Mouse (Mus musculus): ENCODE measurements around the gene Fndc3b.

Fndc3b gene

GRCm38 (mm10) chr3:27466297-27466901 is 244.7 kb downstream of the Fndc3b start:
- no peak for DNase-seq (ENCODE audit: low spot score in 2 of 2)

GRCm38 (mm10) chr3:27463373-27463772 is 247.7 kb downstream of the Fndc3b start:
- no peak for DNase-seq (ENCODE audit: low spot score in 2 of 2)

- DNase-seq (ENCODE audit: low spot score in 2 of 2), result no peak
Measured at GRCm38 (mm10) chr3:27462934-27463333, 248.2 kb downstream of the Fndc3b start.

- no peak for DNase-seq (ENCODE audit: low spot score in 2 of 2)
Measured at GRCm38 (mm10) chr3:27462316-27462902, 248.7 kb downstream of the Fndc3b start.

GRCm38 (mm10) chr3:27461861-27462260 is 249.2 kb downstream of the Fndc3b start:
- DNase-seq (ENCODE audit: low spot score in 2 of 2), result no peak

GRCm38 (mm10) chr3:27461037-27461436 is 250.1 kb downstream of the Fndc3b start:
- peak; percentile 35 to 46 for DNase-seq (ENCODE audit: low spot score in 2 of 2)

- DNase-seq (ENCODE audit: low spot score in 2 of 2), result no peak
Measured at GRCm38 (mm10) chr3:27458416-27458815, 252.7 kb downstream of the Fndc3b start.

- no peak for DNase-seq (ENCODE audit: low spot score in 2 of 2)
Measured at GRCm38 (mm10) chr3:27456514-27456913, 254.6 kb downstream of the Fndc3b start.

GRCm38 (mm10) chr3:27454402-27455195 is 256.5 kb downstream of the Fndc3b start:
- DNase-seq (ENCODE audit: low spot score in 2 of 2), result no peak

GRCm38 (mm10) chr3:27453453-27454098 is 257.5 kb downstream of the Fndc3b start:
- no peak for DNase-seq (ENCODE audit: low spot score in 2 of 2)

- DNase-seq (ENCODE audit: low spot score in 2 of 2), result no peak
Measured at GRCm38 (mm10) chr3:27449447-27449846, 261.7 kb downstream of the Fndc3b start.

GRCm38 (mm10) chr3:27448367-27448766 is 262.7 kb downstream of the Fndc3b start:
- DNase-seq (ENCODE audit: low spot score in 2 of 2), result no peak

GRCm38 (mm10) chr3:27439704-27440103 is 271.4 kb downstream of the Fndc3b start:
- DNase-seq (ENCODE audit: low spot score in 2 of 2), result no peak

- no peak for DNase-seq (ENCODE audit: low spot score in 2 of 2)
Measured at GRCm38 (mm10) chr3:27435096-27435620, 275.9 kb downstream of the Fndc3b start.

GRCm38 (mm10) chr3:27432981-27433380 is 278.1 kb downstream of the Fndc3b start:
- DNase-seq (ENCODE audit: low spot score in 2 of 2), result no peak

GRCm38 (mm10) chr3:27430621-27431263 is 280.4 kb downstream of the Fndc3b start:
- DNase-seq (ENCODE audit: low spot score in 2 of 2), result no peak

- DNase-seq (ENCODE audit: low spot score in 2 of 2), result no peak
Measured at GRCm38 (mm10) chr3:27427406-27427805, 283.7 kb downstream of the Fndc3b start.

GRCm38 (mm10) chr3:27424049-27424667 is 286.9 kb downstream of the Fndc3b start:
- no peak for DNase-seq (ENCODE audit: low spot score in 2 of 2)

GRCm38 (mm10) chr3:27422521-27422920 is 288.6 kb downstream of the Fndc3b start:
- no peak for DNase-seq (ENCODE audit: low spot score in 2 of 2)

GRCm38 (mm10) chr3:27421980-27422379 is 289.1 kb downstream of the Fndc3b start:
- no peak for DNase-seq (ENCODE audit: low spot score in 2 of 2)

GRCm38 (mm10) chr3:27418602-27419001 is 292.5 kb downstream of the Fndc3b start:
- DNase-seq (ENCODE audit: low spot score in 2 of 2), result no peak

All from urinary bladder, adult 18-20 months (tissue).